Mouse (Mus musculus): Measurements from ENCODE around the gene Sema3g. TPM values are rescaled to one million over a fixed set of nuclear protein-coding genes. Genes with fewer than 3 reads are reported as not detected.

Sema3g gene
- polyA plus RNA-seq (2014; fragmentation: Nextera tagmentation; extraction: Ambion mirVana): 0.10 TPM in 1 of 2 replicates, not detected in the other

GRCm38 (mm10) chr14:31217666-31218065, at the start of gene Sema3g:
Gene Sema3g (plus strand): TSS chr14:31217860.
- H3K4me3 ChIP-seq (ENCODE audit: low read depth, low read length): no peak within 1 kb of the TSS
- WGBS: 9% methylated on average over 11 of the region's 11 CpGs
- H3K36me3 ChIP-seq (ENCODE audit: control insufficient read depth, insufficient read depth, low read length): no peaks in the 10 kb centered on the region
- H3K9ac ChIP-seq (ENCODE audit: low read depth, low read length): no peak within 1 kb of the TSS; the same call in none of the 2 replicates
- DNase-seq (ENCODE audit: low spot score) (peak; percentile 62), ATAC-seq (replicated peaks; ENCODE audit: low FRiP score) (peak; percentile 58; the same call in 1 of the 2 replicates)
- H3K4me2 ChIP-seq: peak within 1 kb of the TSS; percentile 29; the same call in 1 of the 2 replicates
- H3K27me3 ChIP-seq (replicated peaks; ENCODE audit: control insufficient read depth, insufficient read depth, low read length): no peaks in the 10 kb centered on the region
- peaks cover 4% of the 10 kb centered on the region; the same call in 1 of the 2 replicates for H3K4me1 ChIP-seq (replicated peaks; ENCODE audit: control insufficient read depth, insufficient read depth, low read length)
- no peak within 1 kb of the TSS for H3K27ac ChIP-seq (ENCODE audit: low read depth, low read length)
- H3K9me3 ChIP-seq (ENCODE audit: control insufficient read depth, low read length): no peaks in the 10 kb centered on the region

- Histone ChIP-seq H3K4me3 (ENCODE audit: low read depth, low read length) (peak within 1 kb of the TSS; percentile 28), H3K27me3 (replicated peaks; ENCODE audit: control insufficient read depth, insufficient read depth, low read length) (peaks cover 7% of the 10 kb centered on the region; the same call in 1 of the 2 replicates), H3K9me3 (ENCODE audit: control insufficient read depth, low read length) (no peaks in the 10 kb centered on the region), H3K4me1 (replicated peaks; ENCODE audit: control insufficient read depth, insufficient read depth, low read length) (peaks cover 24% of the 10 kb centered on the region), H3K4me2 (peak within 1 kb of the TSS; percentile 35), H3K36me3 (ENCODE audit: control insufficient read depth, insufficient read depth, low read length) (peaks cover 33% of the 10 kb centered on the region), H3K27ac (ENCODE audit: low read depth, low read length) (no peak within 1 kb of the TSS), H3K9ac (ENCODE audit: low read depth, low read length) (no peak within 1 kb of the TSS)
- 19% methylated on average over 10 of the region's 10 CpGs for WGBS
- ATAC-seq (replicated peaks; ENCODE audit: low FRiP score) (no peak), DNase-seq (ENCODE audit: low spot score) (no peak)
These were observed 49.2 kb upstream of the Sema3g start, which contains the start of gene Stab1 for GRCm38 (mm10) chr14:31168425-31168824. Gene Stab1 (minus strand): TSS chr14:31168641.

- Histone ChIP-seq H3K4me3 (ENCODE audit: low read depth, low read length) (no peak overlapping the region), H3K27ac (ENCODE audit: low read depth, low read length) (no peak overlapping the region), H3K9ac (ENCODE audit: low read depth, low read length) (no peak overlapping the region), H3K27me3 (replicated peaks; ENCODE audit: control insufficient read depth, insufficient read depth, low read length) (peaks cover 7% of the 10 kb centered on the region; the same call in 1 of the 2 replicates), H3K4me1 (replicated peaks; ENCODE audit: control insufficient read depth, insufficient read depth, low read length) (peaks cover 17% of the 10 kb centered on the region), H3K36me3 (ENCODE audit: control insufficient read depth, insufficient read depth, low read length) (peaks cover 44% of the 10 kb centered on the region), H3K9me3 (ENCODE audit: control insufficient read depth, low read length) (no peaks in the 10 kb centered on the region), H3K4me2 (no peak overlapping the region)
- DNase-seq (ENCODE audit: low spot score) (no peak), ATAC-seq (replicated peaks; ENCODE audit: low FRiP score) (no peak)
- WGBS: 37% methylated on average over 6 of the region's 6 CpGs
These were observed 48.2 kb upstream of the Sema3g start for GRCm38 (mm10) chr14:31169508-31169907.

- H3K27me3 ChIP-seq (replicated peaks; ENCODE audit: control insufficient read depth, insufficient read depth, low read length): peaks cover 7% of the 10 kb centered on the region; the same call in 1 of the 2 replicates
- no peak overlapping the region for H3K4me3 ChIP-seq (ENCODE audit: low read depth, low read length)
- H3K9me3 ChIP-seq (ENCODE audit: control insufficient read depth, low read length): no peaks in the 10 kb centered on the region
- WGBS: 80% methylated on average over 13 of the region's 13 CpGs
- H3K4me1 ChIP-seq (replicated peaks; ENCODE audit: control insufficient read depth, insufficient read depth, low read length): peaks cover 10% of the 10 kb centered on the region; the same call in 1 of the 2 replicates
- peaks cover 56% of the 10 kb centered on the region for H3K36me3 ChIP-seq (ENCODE audit: control insufficient read depth, insufficient read depth, low read length)
- H3K9ac ChIP-seq (ENCODE audit: low read depth, low read length): no peak overlapping the region
- no peak overlapping the region for H3K27ac ChIP-seq (ENCODE audit: low read depth, low read length)
- DNase-seq (ENCODE audit: low spot score) (no peak), ATAC-seq (replicated peaks; ENCODE audit: low FRiP score) (no peak)
- no peak overlapping the region for H3K4me2 ChIP-seq
These were observed 46.7 kb upstream of the Sema3g start for GRCm38 (mm10) chr14:31170963-31171362.

- H3K27ac ChIP-seq (ENCODE audit: low read depth, low read length): no peak overlapping the region
These were observed 46.3 kb upstream of the Sema3g start for GRCm38 (mm10) chr14:31171386-31171785.

GRCm38 (mm10) chr14:31171821-31172220, 45.8 kb upstream of the Sema3g start:
- H3K27ac ChIP-seq (ENCODE audit: low read depth, low read length): no peak overlapping the region
- WGBS: 94% methylated on average over 15 of the region's 15 CpGs
- H3K9ac ChIP-seq (ENCODE audit: low read depth, low read length): no peak overlapping the region
- no peak for ATAC-seq (replicated peaks; ENCODE audit: low FRiP score)
- peaks cover 7% of the 10 kb centered on the region; the same call in 1 of the 2 replicates for H3K27me3 ChIP-seq (replicated peaks; ENCODE audit: control insufficient read depth, insufficient read depth, low read length)
- 0 out of 2 replicates have a peak, but pooled peaks cover 5% of the 10 kb centered on the region for H3K4me1 ChIP-seq (replicated peaks; ENCODE audit: control insufficient read depth, insufficient read depth, low read length)
- H3K9me3 ChIP-seq (ENCODE audit: control insufficient read depth, low read length): no peaks in the 10 kb centered on the region
- no peak overlapping the region for H3K4me3 ChIP-seq (ENCODE audit: low read depth, low read length)
- DNase-seq (ENCODE audit: low spot score): no peak
- no peak overlapping the region for H3K4me2 ChIP-seq
- peaks cover 65% of the 10 kb centered on the region for H3K36me3 ChIP-seq (ENCODE audit: control insufficient read depth, insufficient read depth, low read length)

More at GRCm38 (mm10) chr14:31171386-31171785, 46.3 kb upstream of the Sema3g start:
- H3K4me1 ChIP-seq (replicated peaks; ENCODE audit: control insufficient read depth, insufficient read depth, low read length): peaks cover 6% of the 10 kb centered on the region; the same call in 1 of the 2 replicates
- H3K27me3 ChIP-seq (replicated peaks; ENCODE audit: control insufficient read depth, insufficient read depth, low read length): peaks cover 7% of the 10 kb centered on the region; the same call in 1 of the 2 replicates
- peaks cover 60% of the 10 kb centered on the region for H3K36me3 ChIP-seq (ENCODE audit: control insufficient read depth, insufficient read depth, low read length)
- ATAC-seq (replicated peaks; ENCODE audit: low FRiP score) (no peak), DNase-seq (ENCODE audit: low spot score) (no peak)
- 96% methylated on average over 11 of the region's 11 CpGs for WGBS
- H3K4me3 ChIP-seq (ENCODE audit: low read depth, low read length): no peak overlapping the region
- H3K4me2 ChIP-seq: no peak overlapping the region
- H3K9me3 ChIP-seq (ENCODE audit: control insufficient read depth, low read length): no peaks in the 10 kb centered on the region
- no peak overlapping the region for H3K9ac ChIP-seq (ENCODE audit: low read depth, low read length)

- DNase-seq (ENCODE audit: low spot score) (no peak), ATAC-seq (replicated peaks; ENCODE audit: low FRiP score) (no peak)
- Histone ChIP-seq H3K4me1 (replicated peaks; ENCODE audit: control insufficient read depth, insufficient read depth, low read length) (0 out of 2 replicates have a peak, but pooled peaks cover 5% of the 10 kb centered on the region), H3K27me3 (replicated peaks; ENCODE audit: control insufficient read depth, insufficient read depth, low read length) (no peaks in the 10 kb centered on the region), H3K4me2 (no peak overlapping the region), H3K9ac (ENCODE audit: low read depth, low read length) (no peak overlapping the region), H3K9me3 (ENCODE audit: control insufficient read depth, low read length) (no peaks in the 10 kb centered on the region), H3K27ac (ENCODE audit: low read depth, low read length) (no peak overlapping the region), H3K36me3 (ENCODE audit: control insufficient read depth, insufficient read depth, low read length) (peaks cover 76% of the 10 kb centered on the region), H3K4me3 (ENCODE audit: low read depth, low read length) (no peak overlapping the region)
- 81% methylated on average over 18 of the region's 18 CpGs for WGBS
These were observed 44.7 kb upstream of the Sema3g start for GRCm38 (mm10) chr14:31172781-31173455.

GRCm38 (mm10) chr14:31173537-31173936, 44.1 kb upstream of the Sema3g start:
- Histone ChIP-seq H3K27me3 (replicated peaks; ENCODE audit: control insufficient read depth, insufficient read depth, low read length) (no peaks in the 10 kb centered on the region), H3K9ac (ENCODE audit: low read depth, low read length) (no peak overlapping the region), H3K27ac (ENCODE audit: low read depth, low read length) (no peak overlapping the region), H3K36me3 (ENCODE audit: control insufficient read depth, insufficient read depth, low read length) (peaks cover 78% of the 10 kb centered on the region), H3K9me3 (ENCODE audit: control insufficient read depth, low read length) (no peaks in the 10 kb centered on the region), H3K4me2 (no peak overlapping the region), H3K4me3 (ENCODE audit: low read depth, low read length) (no peak overlapping the region), H3K4me1 (replicated peaks; ENCODE audit: control insufficient read depth, insufficient read depth, low read length) (0 out of 2 replicates have a peak, but pooled peaks cover under 1% of the 10 kb centered on the region)
- WGBS: 88% methylated on average over 7 of the region's 7 CpGs
- DNase-seq (ENCODE audit: low spot score): no peak
- no peak for ATAC-seq (replicated peaks; ENCODE audit: low FRiP score)
